Mouse (Mus musculus) granulocyte monocyte progenitor cell, adult 5-6 weeks (primary cell): ENCODE results near the gene Nudt3. TPM values are rescaled to one million over a fixed set of nuclear protein-coding genes. Genes with fewer than 3 reads are reported as not detected.

Experiments
- ATAC-seq: replicated peaks from 2 replicates; pipeline ENCODE4 v1.8.0; 2016; ENCODE audit warnings: mild to moderate bottlenecking, moderate TSS enrichment, inconsistent platforms; ENCODE audit not compliant: poor library complexity, severe bottlenecking
- total RNA-seq, 2 experiments: library from RNA; stranded (forward) in 1 of 2; stranded (reverse) in 1 of 2; fragments of 200-712, 200-1000 nt in 1 of 2; fragments of >200 nt in 1 of 2; fragmentation: Nextera tagmentation in 1 of 2; gene quantifications; 2 replicates each; pipeline ENCODE4 v1.2.3; 2014 to 2017

Nudt3 gene
- total RNA-seq, 2 experiments from 2014 or later: 120 to 173 TPM

GRCm38 (mm10) chr17:27603522-27604234 is 19.6 kb downstream of the Nudt3 start:
- no peak for ATAC-seq

- no peak for ATAC-seq
These were observed 20.3 kb downstream of the Nudt3 start for GRCm38 (mm10) chr17:27603036-27603435.

DNA sequence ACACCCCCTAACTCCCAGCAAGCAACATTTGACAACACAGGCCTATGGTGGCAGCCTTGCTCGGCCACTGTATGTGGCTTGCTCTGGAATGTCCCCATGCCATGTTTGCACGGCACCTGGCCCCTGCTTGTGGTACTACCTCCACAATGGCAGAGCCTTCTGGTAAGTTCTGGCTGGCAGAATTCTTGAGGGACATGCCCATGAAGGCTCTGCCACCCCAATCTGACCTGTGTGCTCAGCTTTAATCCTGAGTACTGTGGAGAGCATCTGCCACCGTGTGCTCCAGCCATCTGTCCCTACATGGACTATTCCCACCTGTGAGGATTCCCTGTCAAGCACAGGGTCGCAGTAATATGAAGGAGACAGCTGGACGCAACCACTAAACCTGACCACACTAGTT is 22.4 kb downstream of the Nudt3 start:
- ATAC-seq: peak; percentile 35; the same call in 1 of the 2 replicates

GRCm38 (mm10) chr17:27600286-27600685 is 23.0 kb downstream of the Nudt3 start:
- ATAC-seq: no peak

- no peak for ATAC-seq
These were observed 26.7 kb downstream of the Nudt3 start for GRCm38 (mm10) chr17:27596376-27597190.

GRCm38 (mm10) chr17:27595659-27596375 is 27.5 kb downstream of the Nudt3 start:
- no peak for ATAC-seq

- peak; percentile 64 for ATAC-seq
These were observed 30.8 kb downstream of the Nudt3 start for GRCm38 (mm10) chr17:27592565-27592910.

- ATAC-seq: peak; percentile 31
These were observed 31.3 kb downstream of the Nudt3 start for GRCm38 (mm10) chr17:27591826-27592564.

GRCm38 (mm10) chr17:27588231-27588630 is 35.1 kb downstream of the Nudt3 start:
- peak; percentile 53 for ATAC-seq

- no peak for ATAC-seq
These were observed 36.0 kb downstream of the Nudt3 start for GRCm38 (mm10) chr17:27587252-27587651.

- ATAC-seq: no peak
These were observed 36.6 kb downstream of the Nudt3 start for GRCm38 (mm10) chr17:27586661-27587060.

DNA sequence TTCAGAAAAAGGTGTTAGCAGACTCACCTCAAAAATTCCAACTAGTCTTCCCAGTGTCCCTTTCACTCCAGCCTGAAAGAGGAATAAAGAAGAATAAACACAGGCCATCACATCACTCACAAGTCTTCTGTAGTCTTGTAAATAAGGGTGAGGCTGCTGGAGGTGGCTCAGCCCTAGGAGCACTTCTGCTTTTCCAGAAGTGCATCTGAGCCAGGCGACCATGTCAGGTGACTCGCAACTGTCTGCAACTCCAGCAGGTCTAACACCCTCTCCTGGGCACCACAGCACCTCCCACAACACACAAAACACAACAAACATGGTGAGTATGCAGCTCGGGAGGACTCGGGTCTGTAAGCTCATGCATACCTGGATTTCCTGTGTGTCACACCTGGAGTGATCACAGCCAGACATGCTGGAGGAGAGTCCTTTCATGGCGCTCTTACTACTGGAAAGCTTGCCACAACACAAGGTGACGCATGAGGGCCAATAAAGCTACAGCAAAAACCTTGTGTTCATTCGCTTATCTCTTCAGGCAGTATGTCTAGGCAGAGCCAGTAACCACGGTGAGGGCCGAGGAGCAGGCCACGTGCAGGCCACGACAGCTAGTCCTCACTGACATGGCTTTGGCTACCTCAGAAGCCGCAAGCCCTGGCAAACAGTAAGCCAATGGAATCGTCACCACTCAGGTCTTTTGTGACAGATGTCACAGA is 40.0 kb downstream of the Nudt3 start:
- ATAC-seq: peak; percentile 47

DNA sequence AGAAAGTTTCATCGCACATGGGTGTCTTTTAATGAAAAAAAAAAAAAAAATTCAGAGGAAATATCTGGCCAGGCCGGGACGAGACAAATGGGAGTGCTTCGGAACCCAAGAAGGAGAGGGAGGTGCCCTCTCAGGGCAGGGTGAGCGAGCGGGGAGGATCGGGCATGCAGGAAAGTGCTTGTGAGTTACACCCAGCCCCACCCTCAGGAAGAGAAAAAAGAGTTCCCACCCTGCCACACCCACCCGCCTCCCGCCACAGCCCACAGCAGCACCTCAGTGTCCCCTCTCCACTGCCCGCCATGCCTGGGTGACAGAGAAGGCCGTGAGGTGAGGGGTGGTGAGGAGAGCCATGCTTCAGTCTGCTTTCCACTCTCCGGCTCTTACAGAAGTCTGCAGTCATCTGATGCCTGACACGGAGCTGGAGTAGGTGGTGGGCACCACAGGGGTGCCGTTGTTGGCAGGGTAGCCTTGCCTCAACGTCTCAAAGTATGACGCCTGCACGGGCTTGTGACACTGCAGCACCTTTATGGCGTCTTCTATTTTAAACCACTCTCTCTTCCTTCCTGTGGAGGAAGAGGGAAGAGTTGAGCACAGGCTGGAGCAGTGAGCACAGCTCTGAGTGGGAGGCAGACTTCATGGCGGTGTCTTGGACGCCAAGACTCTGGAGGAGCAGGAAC is 42.8 kb downstream of the Nudt3 start:
- ATAC-seq: no peak

GRCm38 (mm10) chr17:27579816-27580215 is 43.5 kb downstream of the Nudt3 start:
- ATAC-seq: no peak

- no peak for ATAC-seq
These were observed 44.8 kb downstream of the Nudt3 start for GRCm38 (mm10) chr17:27578487-27578886.

GRCm38 (mm10) chr17:27577468-27577867 is 45.8 kb downstream of the Nudt3 start:
- ATAC-seq: peak; percentile 54

- ATAC-seq: 0 out of 2 replicates have a peak, but pooled peaks have one; percentile 32
These were observed 47.2 kb downstream of the Nudt3 start for GRCm38 (mm10) chr17:27576056-27576455.

DNA sequence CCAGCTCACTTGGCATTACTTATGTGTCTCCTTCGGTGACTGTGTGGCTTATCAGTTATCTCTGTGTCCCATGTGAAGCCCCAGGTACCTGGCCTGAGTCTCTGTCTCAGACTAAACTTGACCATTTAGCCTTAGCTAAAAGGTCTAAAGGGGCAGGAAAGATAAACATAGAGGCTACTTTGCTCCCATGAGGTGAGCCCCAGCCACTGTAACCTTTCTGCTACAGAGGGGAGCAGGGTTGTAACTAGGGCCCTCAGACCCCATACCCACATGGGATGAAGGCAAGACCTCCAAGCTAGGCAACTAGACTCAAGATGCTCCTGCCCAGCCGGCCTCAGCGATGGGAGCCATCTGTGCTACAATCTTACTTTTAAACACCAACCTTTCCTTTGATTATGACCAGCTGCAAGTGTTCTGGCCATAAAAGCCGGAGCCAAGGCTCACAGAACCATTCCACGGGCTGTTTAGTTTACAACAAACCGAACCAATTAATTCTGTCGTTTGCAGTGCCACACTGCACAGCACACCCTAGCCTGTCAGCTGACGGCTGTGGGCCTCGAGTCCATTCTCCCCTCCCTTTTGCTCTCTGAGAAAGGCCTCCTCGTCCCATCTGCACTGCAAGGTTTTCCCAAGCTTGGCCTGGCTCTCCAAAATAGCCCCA is 48.0 kb downstream of the Nudt3 start:
- no peak for ATAC-seq
